Mouse (Mus musculus) natural killer cell, adult 2 months (primary cell): ENCODE data around the gene Sh3bgrl2.

Experiments
- DNase-seq, 2 experiments: peaks; one replicate each; pipeline ENCODE4 v3.0.0; 2022; ENCODE audit warnings: low spot score in 2 of 2

Gene Sh3bgrl2

GRCm38 (mm10) chr9:83679626-83680025, 131.5 kb downstream of the Sh3bgrl2 start:
- DNase-seq, result no peak

DNA sequence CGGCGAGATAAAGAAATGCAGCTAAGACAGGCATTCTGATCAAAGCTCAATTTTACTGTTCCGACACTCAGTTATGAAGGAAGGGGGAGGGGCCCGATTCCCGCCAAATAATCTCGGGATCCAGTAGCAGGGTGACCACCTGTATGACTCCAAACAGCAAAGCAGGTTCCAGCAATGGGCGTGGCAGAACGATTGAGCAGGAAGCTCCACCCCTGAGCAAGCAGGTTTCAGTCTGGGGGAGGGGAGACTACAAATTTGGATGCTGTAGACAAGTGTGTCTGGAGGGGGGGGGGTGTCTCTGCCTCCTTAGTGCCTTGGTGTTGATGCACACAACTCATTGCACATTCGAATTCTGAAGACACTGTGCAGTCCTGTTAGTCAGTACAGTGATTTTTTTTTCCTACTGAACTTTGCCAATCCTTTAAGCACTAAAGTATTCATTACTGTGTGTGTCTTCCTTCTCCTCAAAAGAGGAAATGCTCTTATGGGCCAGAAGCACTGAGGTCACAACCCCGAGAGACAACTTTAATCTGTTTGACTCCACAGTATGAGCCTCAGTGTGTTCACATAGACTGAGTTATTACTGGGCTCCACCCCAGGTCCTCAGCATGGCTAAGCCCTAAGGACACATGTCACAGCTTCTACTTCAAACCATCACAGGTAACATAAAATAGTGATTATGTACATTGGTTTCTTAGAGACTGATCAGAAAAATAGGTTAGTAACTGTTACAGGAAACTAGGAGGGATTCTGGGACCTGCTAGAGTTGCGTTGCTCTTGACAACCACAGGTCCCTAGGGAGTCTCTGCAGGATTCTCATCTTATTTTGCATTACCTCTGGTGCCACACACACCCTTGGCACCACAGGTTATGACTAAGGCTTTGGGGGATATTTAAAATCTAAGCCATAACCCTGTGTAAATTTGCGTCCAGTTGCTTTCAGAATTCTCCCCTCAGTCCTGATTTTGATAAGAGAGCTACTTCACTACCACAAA, 133.8 kb downstream of the Sh3bgrl2 start:
- no peak for DNase-seq

DNA sequence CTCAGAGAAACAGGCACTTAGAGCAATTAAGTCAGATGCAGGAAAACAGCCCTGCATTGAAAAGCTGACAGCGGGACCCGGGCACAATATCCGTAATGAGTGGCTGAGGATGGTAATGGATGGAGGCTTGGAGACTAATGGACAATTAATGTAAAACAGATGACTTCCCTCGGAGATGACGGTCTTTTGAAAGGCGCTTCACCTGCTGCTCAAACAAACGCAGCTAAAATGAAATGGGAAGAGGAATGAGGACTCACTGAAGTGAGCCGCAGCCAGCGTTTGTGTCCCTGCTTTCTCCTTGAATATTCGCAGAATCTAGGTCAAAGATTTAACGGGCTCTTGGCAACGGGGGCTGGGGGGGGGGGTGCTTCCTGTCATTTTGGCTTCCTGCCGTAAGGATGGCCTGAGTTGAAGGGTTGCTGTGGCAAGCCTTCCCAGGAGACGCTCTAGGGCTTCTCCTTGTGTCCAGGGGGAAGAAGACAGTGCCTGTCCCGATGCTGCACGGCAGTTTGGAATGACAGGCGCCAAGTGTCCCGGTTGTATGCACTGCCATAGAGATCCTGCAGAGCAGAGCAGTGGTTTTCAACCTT, 138.5 kb downstream of the Sh3bgrl2 start:
- no peak for DNase-seq

DNA sequence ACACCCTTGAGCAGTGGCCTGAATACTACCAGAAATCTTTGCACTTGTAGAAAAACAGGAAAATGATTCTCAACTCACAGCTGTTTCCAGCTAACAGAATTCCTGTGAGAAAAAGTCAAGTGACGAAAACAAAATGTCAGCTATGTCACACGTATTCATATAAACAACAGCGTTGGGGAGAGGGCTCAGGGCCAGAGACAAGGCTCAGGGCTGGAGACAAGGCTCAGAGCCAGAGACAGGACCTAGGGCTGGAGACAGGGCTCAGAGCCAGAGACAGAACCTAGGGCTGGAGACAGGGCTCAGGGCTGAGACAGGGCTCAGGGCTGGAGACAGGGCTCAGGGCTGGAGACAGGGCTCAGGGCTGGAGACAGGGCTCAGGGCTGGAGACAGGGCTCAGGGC, 139.8 kb downstream of the Sh3bgrl2 start:
- no peak for DNase-seq
